Mouse (Mus musculus) heart, embryonic 14.5 days (tissue): Measurements from ENCODE around the gene Ddn. TPM values are rescaled to one million over a fixed set of nuclear protein-coding genes. Genes with fewer than 3 reads are reported as not detected.
A peak's percentile ranks its signal among the peaks of the same experiment; 100 is the strongest.

ENCODE experiments used
- ATAC-seq: fragments of 200-750 bp; cut with Nextera tagmentation; 2 replicates; pipeline ENCODE4 v1.8.0; 2017; ENCODE audit warnings: low read depth, moderate TSS enrichment; ENCODE audit not compliant: insufficient number of reproducible peaks, insufficient read depth, low FRiP score
- H3K27ac ChIP-seq, 2 experiments: fragments of 200-500 bp in 1 of 2; fragments of 300-500 bp in 1 of 2; sonication (generic) in 1 of 2; replicated peaks in 1 of 2; 2 replicates each; pipeline ENCODE4 v1.5.1; 2012 to 2014; ENCODE audit warnings: low read depth in 2 of 2, low read length in 2 of 2, control low read depth in 1 of 2, mild to moderate bottlenecking in 1 of 2, mixed read lengths in 1 of 2; ENCODE audit not compliant: control insufficient read depth in 1 of 2, insufficient read depth in 1 of 2
- H3K27me3 ChIP-seq: fragments of 300-500 bp; sonication (generic); 2 replicates; pipeline ENCODE4 v1.6.1; 2014; ENCODE audit warnings: mild to moderate bottlenecking, low read length, control low read depth; ENCODE audit not compliant: control insufficient read depth, insufficient read depth
- H3K36me3 ChIP-seq: fragments of 300-500 bp; sonication (generic); 2 replicates; pipeline ENCODE4 v1.6.1; 2014; ENCODE audit warnings: mild to moderate bottlenecking, control low read depth, low read length, mixed read lengths; ENCODE audit not compliant: control insufficient read depth, insufficient read depth
- H3K4me1 ChIP-seq, 2 experiments: fragments of 200-500 bp in 1 of 2; fragments of 300-500 bp in 1 of 2; sonication (generic) in 1 of 2; 2 replicates each; pipeline ENCODE4 v1.6.1; 2012 to 2014; ENCODE audit warnings: low read length in 2 of 2, control low read depth in 1 of 2, mixed read lengths in 1 of 2; ENCODE audit not compliant: control insufficient read depth in 2 of 2, insufficient read depth in 2 of 2
- H3K4me2 ChIP-seq: fragments of 300-500 bp; sonication (generic); 2 replicates; pipeline ENCODE4 v1.6.1; 2014; ENCODE audit warnings: mild to moderate bottlenecking, low read length
- H3K4me3 ChIP-seq, 2 experiments: fragments of 200-500 bp in 1 of 2; fragments of 300-500 bp in 1 of 2; sonication (generic) in 1 of 2; 2 replicates each; pipeline ENCODE4 v1.5.1; 2012 to 2014; ENCODE audit warnings: low read length in 2 of 2, mild to moderate bottlenecking in 2 of 2, control low read depth in 1 of 2, low read depth in 1 of 2, moderate library complexity in 1 of 2; ENCODE audit not compliant: control insufficient read depth in 1 of 2, insufficient read depth in 1 of 2
- H3K9ac ChIP-seq: fragments of 300-500 bp; sonication (generic); 2 replicates; pipeline ENCODE4 v1.6.1; 2014; ENCODE audit warnings: mild to moderate bottlenecking, low read length
- H3K9me3 ChIP-seq: fragments of 300-500 bp; sonication (generic); 2 replicates; pipeline ENCODE4 v1.6.1; 2016; ENCODE audit warnings: low read length, control low read depth; ENCODE audit not compliant: control insufficient read depth
- WGBS: fragments of 180-500 bp; shearing (Covaris S2); extraction: QIAGEN DNeasy Blood & Tissue Kit; methylation state at CpG from one replicate; pipeline ENCODE4 v1.1.7; 2014; 5-methylcytosine and 5-hydroxymethylcytosine counted together
- polyA plus RNA-seq: library from polyadenylated mRNA; unstranded; fragments of >200 nt; fragmentation: Nextera tagmentation; extraction: Ambion mirVana; gene quantifications from 2 replicates; pipeline ENCODE4 v1.2.1, GENCODE M21; 2014

Gene Ddn
- polyA plus RNA-seq, 1 experiment from 2014 or later, result 0.22 TPM

DNA sequence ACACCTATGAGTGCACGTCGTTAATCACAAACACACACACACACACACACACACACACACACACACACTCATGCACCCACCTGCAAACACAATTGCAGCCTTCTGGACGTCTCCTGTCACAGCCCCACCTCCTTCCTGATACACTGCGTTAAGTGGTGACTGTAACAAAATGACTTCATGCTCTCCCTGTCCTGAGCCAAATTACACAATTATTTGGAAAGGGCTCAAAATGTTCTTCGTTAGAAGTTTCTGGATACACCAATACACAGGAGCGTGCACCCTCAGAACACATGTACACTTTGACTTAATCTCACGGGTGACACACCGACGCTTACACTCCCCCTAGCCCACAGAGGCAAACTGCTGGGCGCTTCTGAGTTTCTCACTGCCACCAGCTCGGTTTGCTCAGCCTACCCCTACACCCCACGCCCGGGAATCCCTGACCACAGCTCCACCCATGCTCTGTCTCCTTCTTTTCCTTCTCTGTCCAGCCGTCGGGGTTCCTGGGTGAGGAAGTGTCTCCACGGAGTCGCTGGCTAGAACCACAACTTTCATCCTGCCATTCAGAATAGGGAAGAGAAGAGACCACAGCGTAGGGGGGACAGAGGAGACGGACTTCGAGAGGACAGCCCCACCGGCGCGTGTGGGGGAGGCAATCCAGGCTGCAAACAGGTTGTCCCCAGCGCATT is 20.2 kb downstream of the Ddn start:
- H3K36me3 ChIP-seq, result no peaks in the 10 kb centered on the region
- H3K4me2 ChIP-seq, result peak overlapping the region; percentile 55
- peaks cover 81% of the 10 kb centered on the region for H3K27me3 ChIP-seq
- H3K27ac ChIP-seq, result no peak overlapping the region
- 12% methylated on average over 24 of the region's 24 CpGs for WGBS
- H3K9me3 ChIP-seq, result peaks cover 4% of the 10 kb centered on the region; the same call in 1 of the 2 replicates
- no peak overlapping the region for H3K9ac ChIP-seq
- ATAC-seq, result no peak
- H3K4me1 ChIP-seq, result peaks cover 0 to 34% of the 10 kb centered on the region in 2 experiments; a peak in 3 of 4 replicates
- peak overlapping the region in 1 of 2 experiments; percentile 29; a peak in 1 of 4 replicates for H3K4me3 ChIP-seq

DNA sequence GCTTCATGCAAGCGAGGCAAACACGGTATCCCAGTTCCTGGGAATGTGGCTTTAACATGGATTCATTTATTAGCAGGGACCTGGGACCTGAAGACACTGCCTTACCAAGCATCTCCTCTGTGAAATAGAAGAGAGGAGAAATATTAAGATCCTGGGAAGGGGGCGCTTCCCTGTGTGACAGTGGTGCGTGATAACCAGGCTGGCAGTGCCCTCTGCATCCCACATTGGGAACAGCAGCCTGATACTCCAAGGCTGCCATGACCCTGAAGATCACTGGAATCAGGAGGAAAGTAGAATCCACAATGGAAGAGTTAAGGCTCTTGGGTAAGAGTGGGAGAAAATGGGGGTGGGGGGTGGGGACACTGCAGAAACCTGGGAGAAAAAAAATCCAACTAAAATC is 21.4 kb downstream of the Ddn start:
- Histone ChIP-seq H3K9me3 (peaks cover 4% of the 10 kb centered on the region; the same call in 1 of the 2 replicates), H3K36me3 (no peaks in the 10 kb centered on the region), H3K27me3 (peaks cover 70% of the 10 kb centered on the region), H3K4me3 (no peak overlapping the region), H3K27ac (no peak overlapping the region), H3K4me1 (peaks cover 0 to 28% of the 10 kb centered on the region in 2 experiments; a peak in 3 of 4 replicates), H3K9ac (no peak overlapping the region), H3K4me2 (no peak overlapping the region)
- WGBS, result 32% methylated on average over 4 of the region's 4 CpGs
- no peak for ATAC-seq

- H3K27me3 ChIP-seq, result peaks cover 66% of the 10 kb centered on the region
- no peak for ATAC-seq
- H3K27ac ChIP-seq, result no peak overlapping the region
- no peak overlapping the region for H3K9ac ChIP-seq
- H3K4me2 ChIP-seq, result no peak overlapping the region
- H3K4me1 ChIP-seq, result peaks cover 0 to 8% of the 10 kb centered on the region in 2 experiments; a peak in 3 of 4 replicates
- H3K9me3 ChIP-seq, result peaks cover 4% of the 10 kb centered on the region; the same call in 1 of the 2 replicates
- no peaks in the 10 kb centered on the region for H3K36me3 ChIP-seq
- WGBS, result 30% methylated on average over 7 of the region's 7 CpGs
- no peak overlapping the region for H3K4me3 ChIP-seq
Measured at GRCm38 (mm10) chr15:98785744-98786143, 23.5 kb downstream of the Ddn start.

GRCm38 (mm10) chr15:98781166-98781565 is 28.1 kb downstream of the Ddn start:
- Histone ChIP-seq H3K27me3 (peaks cover 66% of the 10 kb centered on the region), H3K4me2 (no peak overlapping the region), H3K4me3 (no peak overlapping the region), H3K9ac (no peak overlapping the region), H3K36me3 (no peaks in the 10 kb centered on the region), H3K9me3 (peaks cover 4% of the 10 kb centered on the region; the same call in 1 of the 2 replicates), H3K27ac (no peak overlapping the region), H3K4me1 (peaks cover 4 to 29% of the 10 kb centered on the region in 2 experiments; a peak in 3 of 4 replicates)
- WGBS, result 29% methylated on average over 6 of the region's 6 CpGs
- ATAC-seq, result no peak

DNA sequence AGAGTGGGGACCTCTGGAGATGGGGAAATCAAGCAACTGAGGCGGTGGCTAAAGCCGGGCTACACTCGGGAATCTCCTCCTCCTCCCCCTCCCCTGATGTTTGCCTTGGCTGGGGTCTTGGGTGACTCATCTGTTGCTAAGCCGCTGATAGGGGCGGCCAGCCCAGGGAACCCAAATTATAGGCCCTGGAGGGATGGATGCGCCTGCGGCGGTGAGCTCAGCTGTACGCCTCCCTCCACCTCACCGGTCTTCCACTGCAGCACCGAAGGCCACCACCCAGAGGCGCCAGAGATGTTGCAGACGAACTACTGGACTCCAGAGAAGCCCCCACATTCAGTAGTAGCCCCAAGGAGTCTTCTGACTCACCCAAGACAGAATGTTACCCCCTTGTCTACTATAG is 28.7 kb downstream of the Ddn start:
- 6% methylated on average over 13 of the region's 13 CpGs for WGBS
- ATAC-seq, result no peak
- Histone ChIP-seq H3K9ac (no peak overlapping the region), H3K9me3 (peaks cover under 1% of the 10 kb centered on the region; the same call in 1 of the 2 replicates), H3K27ac (no peak overlapping the region), H3K4me2 (no peak overlapping the region), H3K27me3 (peaks cover 71% of the 10 kb centered on the region), H3K4me3 (no peak overlapping the region), H3K36me3 (no peaks in the 10 kb centered on the region), H3K4me1 (peaks cover 4 to 29% of the 10 kb centered on the region in 2 experiments; a peak in 3 of 4 replicates)

DNA sequence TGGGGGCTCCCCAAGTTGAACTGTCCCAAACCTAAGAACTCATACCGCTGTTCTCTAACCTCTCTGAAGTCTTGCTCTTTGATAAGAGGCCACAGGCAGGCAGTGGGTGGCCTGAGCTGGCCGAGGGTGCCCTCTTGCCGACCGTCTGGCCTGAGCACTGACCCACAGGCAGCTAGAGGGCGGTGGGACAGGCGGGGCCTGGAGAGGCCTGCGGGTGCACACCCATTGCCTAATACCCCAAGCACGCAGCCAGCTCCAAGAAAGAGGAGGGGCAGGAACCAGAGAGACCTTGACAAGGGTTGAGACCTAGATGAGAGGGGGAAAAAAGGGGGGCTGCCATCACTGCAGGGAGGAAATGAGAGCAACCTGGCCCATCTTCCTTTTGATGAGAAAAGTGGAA is 29.2 kb downstream of the Ddn start:
- no peak overlapping the region for H3K4me3 ChIP-seq
- 11% methylated on average over 8 of the region's 8 CpGs for WGBS
- peaks cover 74% of the 10 kb centered on the region for H3K27me3 ChIP-seq
- no peaks in the 10 kb centered on the region for H3K9me3 ChIP-seq
- peaks cover 4 to 29% of the 10 kb centered on the region in 2 experiments; a peak in 3 of 4 replicates for H3K4me1 ChIP-seq
- H3K9ac ChIP-seq, result no peak overlapping the region
- no peak overlapping the region for H3K27ac ChIP-seq
- H3K36me3 ChIP-seq, result no peaks in the 10 kb centered on the region
- ATAC-seq, result no peak
- no peak overlapping the region for H3K4me2 ChIP-seq

- Histone ChIP-seq H3K4me2 (peak overlapping the region; percentile 57; the same call in 1 of the 2 replicates), H3K4me3 (peak overlapping the region in 1 of 2 experiments; percentile 31; a peak in 1 of 4 replicates), H3K27ac (no peak overlapping the region), H3K4me1 (peaks cover 5 to 29% of the 10 kb centered on the region in 2 experiments; a peak in 3 of 4 replicates), H3K9me3 (no peaks in the 10 kb centered on the region), H3K27me3 (peaks cover 87% of the 10 kb centered on the region), H3K9ac (no peak overlapping the region), H3K36me3 (no peaks in the 10 kb centered on the region)
- no peak for ATAC-seq
- WGBS, result 6% methylated on average over 10 of the region's 11 CpGs
Measured at GRCm38 (mm10) chr15:98778806-98779205, 30.5 kb downstream of the Ddn start.
